Mouse (Mus musculus): ENCODE measurements around the gene Cers5. TPM values are rescaled to one million over a fixed set of nuclear protein-coding genes. Genes with fewer than 3 reads are reported as not detected.

Cers5 gene
- total and polyA plus RNA-seq, 3 experiments: 0.45 to 6.1 (median 0.77) TPM

GRCm38 (mm10) chr15:99792221-99792815 is 19.6 kb upstream of the Cers5 start:
- Histone ChIP-seq H3K27me3 (ENCODE audit: insufficient read depth, low read length) (0 out of 2 replicates have a peak, but pooled peaks cover 5% of the 10 kb centered on the region), H3K9me3 (replicated peaks) (no peaks in the 10 kb centered on the region), H3K4me3 (ENCODE audit: low read depth, low read length) (no peak overlapping the region), H3K36me3 (replicated peaks) (no peaks in the 10 kb centered on the region), H3K4me1 (ENCODE audit: insufficient read depth, low read depth, low read length) (no peaks in the 10 kb centered on the region)
- TF ChIP-seq GATA1 (IDR thresholded peaks at IDR 0.05; ENCODE audit: borderline replicate concordance, low read length) (no peak), POLR2AphosphoS5 (IDR thresholded peaks at IDR 0.05; ENCODE audit: insufficient replicate concordance, low read depth, low read length) (no peak), CTCF (IDR thresholded peaks at IDR 0.05; ENCODE audit: low read depth, low read length) (no peak), TAL1 (conservative IDR thresholded peaks at IDR 0.05; ENCODE audit: low read depth, low read length) (no peak), GATA2 (IDR thresholded peaks at IDR 0.05; ENCODE audit: borderline replicate concordance, low read depth, low read length) (no peak)
- no peak for DNase-seq (ENCODE audit: low spot score)
- ATAC-seq (ENCODE audit: extremely low read depth, insufficient number of reproducible peaks, low FRiP score, poor library complexity, severe bottlenecking): no peak

- Histone ChIP-seq H3K9me3 (replicated peaks) (no peaks in the 10 kb centered on the region), H3K4me1 (ENCODE audit: insufficient read depth, low read depth, low read length) (no peaks in the 10 kb centered on the region), H3K36me3 (replicated peaks) (no peaks in the 10 kb centered on the region), H3K27me3 (ENCODE audit: insufficient read depth, low read length) (0 out of 2 replicates have a peak, but pooled peaks cover 9% of the 10 kb centered on the region), H3K4me3 (ENCODE audit: low read depth, low read length) (no peak overlapping the region)
- DNase-seq (ENCODE audit: low spot score) (no peak), ATAC-seq (ENCODE audit: extremely low read depth, insufficient number of reproducible peaks, low FRiP score, poor library complexity, severe bottlenecking) (no peak)
- no peak for TF ChIP-seq TAL1 (conservative IDR thresholded peaks at IDR 0.05; ENCODE audit: low read depth, low read length)
- TF ChIP-seq GATA1 (IDR thresholded peaks at IDR 0.05; ENCODE audit: borderline replicate concordance, low read length): no peak
- TF ChIP-seq GATA2 (IDR thresholded peaks at IDR 0.05; ENCODE audit: borderline replicate concordance, low read depth, low read length): no peak
- no peak for TF ChIP-seq POLR2AphosphoS5 (IDR thresholded peaks at IDR 0.05; ENCODE audit: insufficient replicate concordance, low read depth, low read length)
- TF ChIP-seq CTCF (IDR thresholded peaks at IDR 0.05; ENCODE audit: low read depth, low read length): no peak
Observed at GRCm38 (mm10) chr15:99791003-99791402, 18.3 kb upstream of the Cers5 start.

- Histone ChIP-seq H3K36me3 (replicated peaks) (no peaks in the 10 kb centered on the region), H3K27me3 (ENCODE audit: insufficient read depth, low read length) (0 out of 2 replicates have a peak, but pooled peaks cover 9% of the 10 kb centered on the region), H3K9me3 (replicated peaks) (no peaks in the 10 kb centered on the region), H3K4me1 (ENCODE audit: insufficient read depth, low read depth, low read length) (no peaks in the 10 kb centered on the region), H3K4me3 (ENCODE audit: low read depth, low read length) (no peak overlapping the region)
- TF ChIP-seq POLR2AphosphoS5 (IDR thresholded peaks at IDR 0.05; ENCODE audit: insufficient replicate concordance, low read depth, low read length): no peak
- TF ChIP-seq GATA2 (IDR thresholded peaks at IDR 0.05; ENCODE audit: borderline replicate concordance, low read depth, low read length): no peak
- no peak for TF ChIP-seq TAL1 (conservative IDR thresholded peaks at IDR 0.05; ENCODE audit: low read depth, low read length)
- no peak for TF ChIP-seq CTCF (IDR thresholded peaks at IDR 0.05; ENCODE audit: low read depth, low read length)
- no peak for TF ChIP-seq GATA1 (IDR thresholded peaks at IDR 0.05; ENCODE audit: borderline replicate concordance, low read length)
- DNase-seq (ENCODE audit: low spot score) (no peak), ATAC-seq (ENCODE audit: extremely low read depth, insufficient number of reproducible peaks, low FRiP score, poor library complexity, severe bottlenecking) (no peak)
Observed at GRCm38 (mm10) chr15:99790464-99790863, 17.8 kb upstream of the Cers5 start.

- Histone ChIP-seq H3K4me3 (ENCODE audit: low read depth, low read length) (no peak overlapping the region), H3K27me3 (ENCODE audit: insufficient read depth, low read length) (peaks cover 16% of the 10 kb centered on the region; the same call in 1 of the 2 replicates), H3K36me3 (replicated peaks) (no peaks in the 10 kb centered on the region), H3K9me3 (replicated peaks) (no peaks in the 10 kb centered on the region), H3K4me1 (ENCODE audit: insufficient read depth, low read depth, low read length) (no peaks in the 10 kb centered on the region)
- DNase-seq (ENCODE audit: low spot score): no peak
- TF ChIP-seq GATA2 (IDR thresholded peaks at IDR 0.05; ENCODE audit: borderline replicate concordance, low read depth, low read length) (no peak), POLR2AphosphoS5 (IDR thresholded peaks at IDR 0.05; ENCODE audit: insufficient replicate concordance, low read depth, low read length) (no peak), GATA1 (IDR thresholded peaks at IDR 0.05; ENCODE audit: borderline replicate concordance, low read length) (no peak), TAL1 (conservative IDR thresholded peaks at IDR 0.05; ENCODE audit: low read depth, low read length) (no peak), CTCF (IDR thresholded peaks at IDR 0.05; ENCODE audit: low read depth, low read length) (no peak)
- no peak for ATAC-seq (ENCODE audit: extremely low read depth, insufficient number of reproducible peaks, low FRiP score, poor library complexity, severe bottlenecking)
Observed at GRCm38 (mm10) chr15:99787625-99788120, 15.0 kb upstream of the Cers5 start.

GRCm38 (mm10) chr15:99778677-99779335 is 6.1 kb upstream of the Cers5 start:
- ATAC-seq (ENCODE audit: extremely low read depth, insufficient number of reproducible peaks, low FRiP score, poor library complexity, severe bottlenecking) (no peak), DNase-seq (ENCODE audit: low spot score) (no peak)
- Histone ChIP-seq H3K27me3 (ENCODE audit: insufficient read depth, low read length) (peaks cover 21% of the 10 kb centered on the region), H3K9me3 (replicated peaks) (no peaks in the 10 kb centered on the region), H3K4me3 (ENCODE audit: low read depth, low read length) (no peak overlapping the region), H3K36me3 (replicated peaks) (no peaks in the 10 kb centered on the region), H3K4me1 (ENCODE audit: insufficient read depth, low read depth, low read length) (peaks cover 2% of the 10 kb centered on the region; the same call in 1 of the 2 replicates)
- TF ChIP-seq GATA1 (IDR thresholded peaks at IDR 0.05; ENCODE audit: borderline replicate concordance, low read length) (no peak), CTCF (IDR thresholded peaks at IDR 0.05; ENCODE audit: low read depth, low read length) (no peak), GATA2 (IDR thresholded peaks at IDR 0.05; ENCODE audit: borderline replicate concordance, low read depth, low read length) (no peak), TAL1 (conservative IDR thresholded peaks at IDR 0.05; ENCODE audit: low read depth, low read length) (no peak), POLR2AphosphoS5 (IDR thresholded peaks at IDR 0.05; ENCODE audit: insufficient replicate concordance, low read depth, low read length) (no peak)

GRCm38 (mm10) chr15:99778148-99778547 is 5.5 kb upstream of the Cers5 start:
- no peak overlapping the region for H3K4me3 ChIP-seq (ENCODE audit: low read depth, low read length)
- no peaks in the 10 kb centered on the region for H3K9me3 ChIP-seq (replicated peaks)
- H3K36me3 ChIP-seq (replicated peaks): no peaks in the 10 kb centered on the region
- DNase-seq (ENCODE audit: low spot score) (peak; percentile 47), ATAC-seq (ENCODE audit: extremely low read depth, insufficient number of reproducible peaks, low FRiP score, poor library complexity, severe bottlenecking) (no peak)
- no peak for TF ChIP-seq TAL1 (conservative IDR thresholded peaks at IDR 0.05; ENCODE audit: low read depth, low read length)
- peak; percentile 69 for TF ChIP-seq CTCF (IDR thresholded peaks at IDR 0.05; ENCODE audit: low read depth, low read length)
- peaks cover 15% of the 10 kb centered on the region for H3K27me3 ChIP-seq (ENCODE audit: insufficient read depth, low read length)
- H3K4me1 ChIP-seq (ENCODE audit: insufficient read depth, low read depth, low read length): peaks cover 3% of the 10 kb centered on the region; the same call in 1 of the 2 replicates
